Comparison of ENCODE assay signal across 8 mouse cellular contexts in the genomic region with DNA sequence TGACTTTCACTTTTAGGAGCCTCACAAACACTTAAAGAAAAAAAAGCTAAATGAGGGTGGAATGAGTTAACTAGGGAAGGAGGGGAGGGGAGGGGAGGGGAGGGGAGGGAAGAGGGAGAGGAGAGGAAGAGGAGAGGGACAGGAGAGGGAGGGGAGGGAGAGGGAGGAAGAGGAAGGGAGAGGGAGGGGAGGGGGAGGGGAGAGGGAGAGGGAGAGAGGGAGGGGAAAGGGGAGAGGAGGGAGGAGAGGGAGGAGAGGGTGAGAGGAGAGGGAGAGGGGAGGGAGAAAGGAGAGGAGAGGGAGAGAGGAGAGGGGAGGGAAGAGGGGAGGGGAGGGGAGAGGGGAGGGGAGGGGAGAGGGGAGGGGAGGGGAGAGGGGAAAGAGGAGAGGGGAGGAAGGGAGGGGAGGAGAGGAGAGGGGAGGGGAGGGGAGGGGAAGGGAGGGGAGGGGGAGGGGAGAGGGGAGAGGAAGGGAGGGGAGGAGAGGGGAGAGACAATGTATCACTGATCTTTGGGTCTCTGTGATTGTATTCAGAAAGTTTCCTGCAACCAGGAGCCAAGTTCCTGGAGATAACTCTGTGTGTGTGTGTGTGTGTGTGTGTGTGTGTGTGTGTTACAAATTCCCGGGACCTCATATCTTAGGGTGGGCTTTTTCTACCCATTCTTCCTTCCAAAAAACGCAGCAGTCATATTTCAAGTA.
A peak's percentile ranks its signal among the peaks of the same experiment; 100 is the strongest.
DNase-seq lines count a peak whose midpoint lies in the region; ATAC-seq and TF ChIP-seq lines count a peak whose summit lies in the region.

No protein-coding gene starts in this region.

- 22% methylated on average over 2 of the region's 2 CpGs for WGBS in heart, embryonic 12.5 days
- 32% methylated on average over 2 of the region's 2 CpGs for WGBS in hindbrain, embryonic 10.5 days
- 31% methylated on average over 2 of the region's 2 CpGs for WGBS in midbrain, embryonic 10.5 days

- DNase-seq in heart, postnatal 36 days, result no peak
- DNase-seq in hindbrain, embryonic 10.5 days (ENCODE audit: low spot score), result no peak
- no peak for DNase-seq in midbrain, embryonic 10.5 days (ENCODE audit: low spot score)
- no peak for DNase-seq in cerebellum, postnatal 25 days
- no peak for DNase-seq in urinary bladder, postnatal 14 days (ENCODE audit: low spot score)

- H3K27me3 ChIP-seq in heart, embryonic 12.5 days (replicated peaks), result no peaks in the 10 kb centered on the region
- no peaks in the 10 kb centered on the region for H3K27me3 ChIP-seq in ES-Bruce4 (ENCODE audit: control insufficient read depth, insufficient read depth, low read length, poor library complexity, severe bottlenecking)
- H3K27me3 ChIP-seq in hindbrain, embryonic 10.5 days (ENCODE audit: insufficient read depth, poor library complexity, severe bottlenecking), result 0 out of 2 replicates have a peak, but pooled peaks cover 3% of the 10 kb centered on the region
- peaks cover 74% of the 10 kb centered on the region for H3K27me3 ChIP-seq in midbrain, embryonic 10.5 days (ENCODE audit: low read depth, poor library complexity, severe bottlenecking)

- peak overlapping the region; percentile 49; the same call in 1 of the 2 replicates for H3K4me2 ChIP-seq in heart, embryonic 12.5 days

- no peak overlapping the region for H3K9ac ChIP-seq in heart, embryonic 12.5 days
- H3K9ac ChIP-seq in ES-Bruce4 (ENCODE audit: low read depth, poor library complexity, severe bottlenecking), result peak overlapping the region; percentile 18; the same call in 1 of the 2 replicates

- no peaks in the 10 kb centered on the region for H3K9me3 ChIP-seq in heart, embryonic 12.5 days (replicated peaks)
- H3K9me3 ChIP-seq in ES-Bruce4 (replicated peaks; ENCODE audit: control insufficient read depth, insufficient read depth, low read length, poor library complexity, severe bottlenecking), result no peaks in the 10 kb centered on the region
- H3K9me3 ChIP-seq in hindbrain, embryonic 10.5 days, result no peaks in the 10 kb centered on the region
- H3K9me3 ChIP-seq in midbrain, embryonic 10.5 days (replicated peaks), result no peaks in the 10 kb centered on the region

- no peak for TF ChIP-seq POLR2A in ES-Bruce4 (IDR thresholded peaks at IDR 0.05; ENCODE audit: insufficient read depth, low read length)

- H3K36me3 ChIP-seq in heart, embryonic 12.5 days, result no peaks in the 10 kb centered on the region
- no peaks in the 10 kb centered on the region for H3K36me3 ChIP-seq in ES-Bruce4 (ENCODE audit: control insufficient read depth, insufficient read depth, low read length, poor library complexity, severe bottlenecking)
- H3K36me3 ChIP-seq in hindbrain, embryonic 10.5 days, result no peaks in the 10 kb centered on the region
- H3K36me3 ChIP-seq in midbrain, embryonic 10.5 days, result no peaks in the 10 kb centered on the region

- peaks cover 30% of the 10 kb centered on the region for H3K4me1 ChIP-seq in heart, embryonic 12.5 days (replicated peaks)
- H3K4me1 ChIP-seq in ES-Bruce4 (ENCODE audit: control insufficient read depth, insufficient read depth, low read length), result peaks cover 12% of the 10 kb centered on the region
- H3K4me1 ChIP-seq in hindbrain, embryonic 10.5 days (replicated peaks), result peaks cover 45% of the 10 kb centered on the region
- peaks cover 50% of the 10 kb centered on the region for H3K4me1 ChIP-seq in midbrain, embryonic 10.5 days

- ATAC-seq in heart, embryonic 12.5 days (ENCODE audit: insufficient number of reproducible peaks, low FRiP score), result no peak
- ATAC-seq in monocyte, adult 5-6 weeks (replicated peaks; ENCODE audit: insufficient number of reproducible peaks, low FRiP score, low TSS enrichment, poor library complexity, severe bottlenecking), result no peak

- H3K4me3 ChIP-seq in heart, embryonic 12.5 days, result no peak overlapping the region
- no peak overlapping the region for H3K4me3 ChIP-seq in ES-Bruce4 (ENCODE audit: low read depth, low read length)
- peak overlapping the region; percentile 36 for H3K4me3 ChIP-seq in hindbrain, embryonic 10.5 days
- peak overlapping the region; percentile 46 for H3K4me3 ChIP-seq in midbrain, embryonic 10.5 days

- no peak for TF ChIP-seq CTCF in ES-Bruce4 (IDR thresholded peaks at IDR 0.05; ENCODE audit: low read depth, low read length)

- H3K27ac ChIP-seq in heart, embryonic 12.5 days (ENCODE audit: poor library complexity, severe bottlenecking), result peak overlapping the region; percentile 60; the same call in 1 of the 2 replicates
- H3K27ac ChIP-seq in ES-Bruce4 (ENCODE audit: insufficient read depth, low read length), result peak overlapping the region; percentile 65
- peak overlapping the region; percentile 88 for H3K27ac ChIP-seq in hindbrain, embryonic 10.5 days
- H3K27ac ChIP-seq in midbrain, embryonic 10.5 days (replicated peaks), result peak overlapping the region; percentile 83

- TF ChIP-seq EP300 in ES-Bruce4 (IDR thresholded peaks at IDR 0.05; ENCODE audit: insufficient read depth, low read depth, low read length), result no peak

- intact Hi-C loops in heart, postnatal 36 days (cut with DNase I), result loop anchor here (5.0 kb wide), 1 partner anchor 61 kb away; no protein-coding TSS in a partner anchor

Comparison
In these comparisons a context has a peak if more than half of its experiments do, and no peak if none do; other contexts are left out.
1. H3K4me3 ChIP-seq: peak in hindbrain, embryonic 10.5 days (single experiment) and midbrain, embryonic 10.5 days (single experiment); none in heart, embryonic 12.5 days (single experiment) and ES-Bruce4 (single experiment).
2. Peak in every context shown above with its lines, with median percentiles within 50 percentile points of each other: H3K27ac ChIP-seq.